Mouse (Mus musculus): ENCODE results near the gene Fam71f1.

Gene Fam71f1

GRCm38 (mm10) chr6:29318879-29319278, at the start of gene Fam71f1:
Gene Fam71f1 (plus strand): TSS chr6:29319140.
- DNase-seq, result peak; percentile 12

GRCm38 (mm10) chr6:29270961-29271360, 48.0 kb upstream of the Fam71f1 start:
- no peak for DNase-seq

DNA sequence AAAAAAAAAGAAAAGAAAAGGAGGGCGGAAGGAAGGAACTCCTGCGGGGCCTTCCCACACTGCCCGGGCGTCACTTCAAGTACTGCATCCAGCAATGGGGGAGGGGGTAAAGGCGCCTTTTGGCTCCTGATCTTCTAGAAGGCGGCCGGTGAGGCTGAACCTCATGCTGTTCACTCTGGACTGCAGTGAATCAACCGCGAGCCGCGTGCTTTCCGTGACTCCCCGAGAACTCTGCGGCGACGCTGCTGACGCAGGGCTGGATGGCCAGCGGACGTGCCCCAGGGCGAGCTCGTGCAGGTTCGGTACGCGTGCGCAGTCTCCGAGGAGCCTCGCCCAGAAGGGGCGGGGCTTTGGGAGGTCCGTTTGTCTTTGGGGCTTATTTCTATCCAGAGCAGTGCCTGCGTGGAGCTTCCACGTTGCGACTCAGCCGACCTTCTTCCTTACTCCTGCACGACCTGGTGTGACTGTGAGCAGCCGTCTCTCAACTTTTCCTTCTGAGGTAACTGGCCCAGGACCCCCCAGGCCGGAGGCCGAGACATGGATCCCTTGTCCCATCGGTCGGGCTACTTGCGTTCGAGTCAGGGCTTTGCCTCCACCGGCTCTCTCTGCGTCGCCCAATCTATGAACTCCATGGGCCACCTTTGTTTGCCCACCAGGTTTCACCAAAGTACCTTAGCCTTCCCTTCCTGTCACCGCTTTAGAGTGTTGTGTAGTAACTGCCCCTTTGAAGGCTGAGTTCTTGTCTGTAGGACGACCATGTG, 46.4 kb upstream of the Fam71f1 start, which contains the start of gene Hilpda:
Gene Hilpda, plus strand, starts transcription at position 177 of the 761 bp plus-strand sequence.
- DNase-seq, result peak; percentile 87

- no peak for DNase-seq
These were observed 42.2 kb upstream of the Fam71f1 start for GRCm38 (mm10) chr6:29276746-29277145.

- DNase-seq, result peak; percentile 42
These were observed 40.2 kb upstream of the Fam71f1 start for GRCm38 (mm10) chr6:29278513-29279267.

DNA sequence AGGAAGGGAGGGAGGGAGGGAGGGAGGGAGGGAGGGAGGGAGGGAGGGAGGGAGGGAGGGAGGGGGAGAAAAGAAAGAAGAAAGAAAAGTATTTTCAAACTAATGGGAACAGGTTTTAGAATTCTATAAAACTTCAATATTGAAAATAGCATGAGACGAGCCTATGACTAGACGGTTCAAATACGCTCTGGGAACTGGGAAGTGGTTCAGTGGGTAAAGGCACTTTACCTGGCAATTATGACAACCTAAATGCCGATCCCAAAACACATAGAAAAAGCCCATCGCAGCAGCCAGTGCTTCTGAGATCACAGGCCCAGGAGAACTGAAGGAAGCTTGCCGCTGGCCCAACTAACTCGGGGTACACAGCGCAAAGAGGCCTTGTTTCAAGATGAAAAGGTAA, 39.6 kb upstream of the Fam71f1 start, which contains the start of gene Fam71f2:
Gene Fam71f2, plus strand, starts transcription at position 301 of the 400 bp plus-strand sequence.
- DNase-seq, result no peak

- no peak for DNase-seq
These were observed 38.3 kb upstream of the Fam71f1 start for GRCm38 (mm10) chr6:29280671-29281070.

DNA sequence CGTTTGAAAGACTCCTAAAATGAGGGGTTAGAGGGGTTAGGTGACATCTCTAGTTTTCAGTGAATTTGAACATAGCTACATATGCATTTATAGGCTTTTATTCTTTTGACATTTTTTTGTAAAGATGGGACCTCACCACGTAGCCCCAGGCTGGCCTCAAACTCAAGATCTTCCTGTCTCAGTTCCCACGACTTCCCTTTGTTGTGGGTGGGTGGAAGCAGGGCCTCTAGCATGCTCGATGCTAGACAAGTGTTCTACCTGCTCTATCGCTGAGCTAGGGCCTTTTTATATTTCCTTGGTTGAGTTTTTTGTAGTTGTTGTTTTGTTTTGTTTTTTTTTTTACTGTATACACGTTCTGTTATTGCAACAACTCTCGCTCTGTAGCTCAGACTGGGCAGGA, 32.1 kb upstream of the Fam71f1 start:
- no peak for DNase-seq

DNA sequence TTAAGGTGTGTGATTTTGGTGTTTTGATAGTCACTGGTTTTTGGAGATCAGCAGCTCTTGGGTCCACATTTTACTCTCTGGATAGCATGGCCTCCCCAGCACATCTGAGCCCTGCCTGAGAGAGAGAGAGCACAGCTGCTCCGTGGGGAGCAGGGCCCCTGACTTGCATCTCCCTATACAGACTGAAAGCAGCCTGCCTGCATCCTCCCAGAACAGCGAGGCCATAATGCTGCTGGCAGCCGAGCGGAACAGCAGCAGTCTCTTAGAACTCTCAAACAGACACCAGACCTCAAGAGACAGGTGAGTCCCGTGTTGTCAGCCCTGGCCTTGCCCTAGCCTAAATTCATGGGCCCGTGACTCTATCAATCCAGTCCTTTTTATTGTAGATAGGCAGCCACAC, 31.5 kb upstream of the Fam71f1 start:
- no peak for DNase-seq

DNA sequence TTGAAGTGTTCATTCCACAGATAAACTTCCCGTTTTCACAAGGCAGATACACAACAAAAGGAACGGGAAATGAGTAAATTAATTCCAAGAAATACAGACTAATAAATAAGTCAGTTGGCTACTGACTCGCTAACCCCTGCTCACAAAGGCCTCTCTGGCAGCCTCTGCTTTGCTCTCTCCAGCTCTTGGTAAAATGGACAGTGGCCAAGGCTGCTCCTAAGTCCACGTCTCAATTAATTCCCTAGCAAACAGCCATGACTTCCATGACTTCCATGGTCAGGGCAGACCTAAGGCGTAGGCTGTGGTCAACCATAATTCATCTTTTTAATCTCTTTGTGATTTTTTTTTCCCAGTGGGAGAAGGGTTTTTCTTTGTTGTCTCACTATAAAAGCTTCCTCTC, 31.0 kb upstream of the Fam71f1 start:
- no peak for DNase-seq

GRCm38 (mm10) chr6:29288651-29289050, 30.3 kb upstream of the Fam71f1 start:
- no peak for DNase-seq

GRCm38 (mm10) chr6:29299112-29299511, 19.8 kb upstream of the Fam71f1 start:
- DNase-seq, result no peak

DNA sequence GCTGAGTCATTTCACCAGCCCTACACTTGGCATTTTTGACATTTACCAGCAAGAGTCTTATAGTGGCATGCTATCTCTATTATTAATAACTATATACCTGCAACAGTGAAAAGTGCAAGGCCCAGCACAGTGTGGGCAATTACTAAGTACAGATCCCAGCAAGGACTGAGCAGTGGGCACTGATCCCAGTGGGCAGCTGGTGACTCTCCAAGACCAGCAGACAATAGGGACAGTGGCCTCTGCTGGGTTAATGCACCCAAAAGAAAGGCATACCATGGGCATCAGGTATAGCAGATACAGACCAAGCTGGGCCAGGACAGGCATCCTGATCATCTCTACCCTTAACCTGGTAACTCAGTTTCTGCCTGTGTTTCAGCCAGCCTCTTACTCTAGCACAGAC, 15.7 kb upstream of the Fam71f1 start:
- DNase-seq, result no peak

DNA sequence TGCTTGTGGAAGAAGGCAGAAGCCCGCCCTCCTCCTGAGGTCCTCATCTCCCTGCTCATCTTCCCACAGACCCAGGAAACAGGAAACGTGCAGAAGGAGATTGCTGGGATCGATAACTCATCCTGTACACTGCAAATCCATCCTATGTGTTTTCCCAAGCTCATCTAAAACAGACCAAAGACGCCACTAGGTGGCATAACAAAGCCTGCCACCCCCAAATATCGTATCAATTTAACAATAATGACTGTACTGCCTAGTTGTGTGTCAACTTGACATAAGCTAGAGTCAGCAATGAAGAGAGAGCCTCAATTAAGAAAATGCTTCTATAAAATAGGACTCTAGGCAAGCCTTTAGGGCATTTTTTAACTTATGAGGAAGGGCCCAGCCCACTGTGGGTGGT, 15.2 kb upstream of the Fam71f1 start:
- DNase-seq, result no peak

GRCm38 (mm10) chr6:29305462-29305861, 13.5 kb upstream of the Fam71f1 start:
- DNase-seq, result no peak

DNA sequence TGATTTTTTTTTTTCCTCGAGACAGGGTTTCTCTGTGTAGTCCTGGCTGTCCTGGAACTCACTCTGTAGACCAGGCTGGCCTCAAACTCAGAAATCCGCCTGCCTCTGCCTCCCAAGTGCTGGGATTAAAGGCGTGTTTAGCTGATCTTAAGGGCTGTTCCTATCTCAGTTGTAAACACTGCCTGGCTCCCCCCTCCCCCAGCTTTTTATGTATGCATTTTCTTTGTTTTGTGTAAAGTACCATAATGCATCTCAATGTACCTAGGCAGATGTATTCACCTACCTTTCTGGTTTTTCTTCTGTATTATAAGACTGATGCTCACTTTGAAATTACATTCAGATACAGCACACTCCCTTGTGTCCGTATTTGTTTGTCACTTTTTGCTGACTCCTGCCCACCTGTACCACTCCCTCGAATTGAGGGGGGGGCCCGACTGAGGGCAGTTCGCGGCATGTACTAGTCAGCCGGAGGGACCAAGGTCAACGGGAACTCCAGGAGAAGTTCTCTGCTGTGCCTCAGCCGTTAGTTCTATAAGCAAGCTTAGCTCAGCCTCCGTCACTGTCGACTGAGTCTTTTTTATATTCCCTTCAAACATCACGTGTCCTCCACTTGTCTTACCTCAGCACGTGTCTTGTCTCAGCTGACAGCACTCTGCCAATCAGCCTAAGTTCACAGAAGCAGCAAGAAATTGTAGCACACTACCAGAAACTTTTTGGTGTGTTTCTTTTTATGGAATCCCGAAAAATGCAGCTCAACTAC, 9.9 kb upstream of the Fam71f1 start:
- no peak for DNase-seq

DNA sequence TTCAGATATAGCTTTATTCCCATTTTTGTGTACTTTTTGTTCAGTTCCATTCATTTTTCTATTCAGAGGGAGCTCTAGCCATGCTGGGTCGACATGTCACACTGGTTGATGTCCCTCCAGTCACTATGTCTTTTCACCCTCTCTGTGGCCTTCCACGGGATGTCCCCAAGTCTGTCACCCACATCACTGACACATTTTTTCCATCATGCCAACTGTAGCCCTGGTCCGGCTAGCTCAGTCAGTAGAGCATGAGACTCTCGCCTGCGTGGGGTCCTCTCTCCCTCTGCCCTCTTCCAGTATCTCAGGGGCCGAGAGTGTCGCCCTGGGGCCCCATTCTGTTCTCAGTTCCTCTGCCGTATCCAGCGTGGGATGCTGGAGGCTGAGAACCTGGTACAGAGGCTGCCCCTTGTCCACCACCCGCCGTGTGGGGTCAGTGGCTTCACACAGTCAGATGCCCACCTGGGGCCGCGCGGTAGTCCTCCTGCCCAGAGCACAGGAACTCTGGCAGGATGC, 5.2 kb upstream of the Fam71f1 start:
- no peak for DNase-seq

DNA sequence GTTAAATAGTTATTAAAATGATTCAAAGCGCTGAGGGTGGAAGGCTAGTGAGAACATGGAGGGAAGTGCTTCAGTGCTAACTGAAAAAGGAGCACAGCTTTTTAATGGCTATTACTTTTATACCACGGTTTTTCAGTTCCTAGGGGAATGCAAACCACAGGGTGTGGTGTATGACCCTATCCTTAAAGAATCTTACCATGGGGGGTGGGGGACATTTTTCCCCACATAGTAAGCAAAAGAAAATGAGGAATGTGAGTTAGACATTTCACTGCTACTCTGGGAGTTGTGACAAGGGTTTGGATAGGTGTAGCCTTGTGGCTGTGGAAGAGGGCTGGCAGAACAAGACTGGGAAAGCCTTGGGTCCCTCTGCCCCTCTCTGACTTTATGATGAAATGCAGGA, 1.7 kb upstream of the Fam71f1 start:
- DNase-seq, result no peak

- DNase-seq, result no peak
These were observed 999 bp upstream of the Fam71f1 start for GRCm38 (mm10) chr6:29317941-29318340.

GRCm38 (mm10) chr6:29321586-29321985, 2.6 kb downstream of the Fam71f1 start:
- no peak for DNase-seq

DNA sequence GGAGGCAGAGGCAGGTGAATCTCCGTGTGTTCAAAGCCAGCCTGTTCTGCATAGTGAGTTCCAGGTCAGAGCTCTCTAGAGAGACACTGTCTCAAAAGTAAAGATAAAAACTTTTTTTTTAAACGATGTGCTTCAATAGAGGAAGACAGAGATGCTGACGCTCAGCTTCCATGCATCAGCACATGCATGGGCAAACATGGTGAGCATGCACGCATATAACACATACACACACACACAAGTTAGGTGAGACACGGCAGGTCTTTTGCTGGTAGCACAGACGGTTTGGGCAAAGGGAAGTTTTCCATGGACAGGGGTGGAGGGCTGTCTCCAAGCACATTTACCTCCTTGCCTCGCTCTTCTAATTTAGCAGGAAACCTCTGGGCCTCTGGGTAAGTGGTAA, 3.2 kb downstream of the Fam71f1 start:
- DNase-seq, result no peak

DNA sequence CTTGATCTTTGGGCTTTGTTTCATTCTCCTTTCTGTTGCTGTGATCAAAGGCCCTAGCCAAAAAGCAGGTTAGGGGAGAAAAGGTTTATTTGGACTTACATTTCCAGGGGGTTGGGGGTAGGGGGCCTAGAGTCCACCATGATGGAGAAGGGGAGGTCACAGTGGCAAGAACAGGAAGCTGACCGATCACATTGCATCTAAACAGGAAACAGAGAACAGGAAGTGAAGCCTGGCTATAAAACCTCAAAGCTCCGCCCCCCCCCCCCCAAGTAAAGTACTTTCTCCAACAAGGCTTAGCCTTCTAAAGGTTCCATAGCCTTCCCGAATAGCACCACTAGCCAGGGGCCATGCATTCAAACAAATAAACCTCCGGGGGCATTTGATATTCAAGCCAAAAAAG, 3.8 kb downstream of the Fam71f1 start:
- DNase-seq, result no peak

GRCm38 (mm10) chr6:29326961-29327360, 8.0 kb downstream of the Fam71f1 start:
- DNase-seq, result no peak

Measured in right cerebral cortex, postnatal 14 days (tissue).